Mouse (Mus musculus): ENCODE results near the gene Il2rg. TPM values are rescaled to one million over a fixed set of nuclear protein-coding genes. Genes with fewer than 3 reads are reported as not detected.
A peak's percentile ranks its signal among the peaks of the same experiment; 100 is the strongest.

Il2rg gene
- 4.5 TPM for polyA plus RNA-seq (2012; fragmentation: generic; extraction: Trizol)

DNA sequence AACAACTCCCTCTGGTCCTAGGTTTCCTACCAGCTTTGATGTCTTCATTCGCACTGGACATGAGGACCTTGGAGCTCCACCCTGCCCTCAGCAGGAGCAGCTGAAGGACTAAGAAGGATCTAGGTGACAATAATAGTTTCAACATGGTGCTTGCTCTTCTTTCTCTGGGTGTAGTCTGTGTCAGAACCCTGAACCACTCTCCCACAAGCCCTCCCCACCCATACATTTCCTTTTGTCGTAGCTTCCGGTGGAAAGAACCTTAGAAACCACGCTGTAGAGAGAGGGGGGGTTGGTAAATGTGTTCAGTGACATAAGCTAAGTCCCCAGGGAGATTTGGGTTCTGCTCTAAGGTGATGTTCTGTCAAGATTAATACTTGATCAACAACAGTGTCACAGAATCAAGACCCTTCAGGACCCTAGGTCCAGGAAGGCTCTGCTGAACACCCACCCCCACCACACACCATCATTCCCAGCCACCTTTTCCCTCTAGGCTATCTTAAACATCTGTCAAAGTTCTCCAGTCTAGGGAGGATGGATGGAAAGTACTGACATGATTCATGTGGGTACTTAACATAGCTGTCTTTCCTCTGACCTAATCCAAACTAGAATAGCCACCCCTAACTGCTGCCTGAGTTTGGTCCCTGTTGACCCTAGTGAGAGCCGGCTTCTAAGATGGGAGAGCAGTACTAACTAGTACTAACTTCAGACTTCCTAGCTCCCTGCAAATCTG is at the start of gene Il2rg:
Gene Il2rg (minus strand): TSS at position 231 of the 730 bp plus-strand sequence.
- H3K4me3 ChIP-seq, result no peak within 1 kb of the TSS
- no peak within 1 kb of the TSS for H3ac ChIP-seq (ENCODE audit: control insufficient read depth, insufficient read length)
- H3K4me2 ChIP-seq (ENCODE audit: low read depth), result peak within 1 kb of the TSS; percentile 12

DNA sequence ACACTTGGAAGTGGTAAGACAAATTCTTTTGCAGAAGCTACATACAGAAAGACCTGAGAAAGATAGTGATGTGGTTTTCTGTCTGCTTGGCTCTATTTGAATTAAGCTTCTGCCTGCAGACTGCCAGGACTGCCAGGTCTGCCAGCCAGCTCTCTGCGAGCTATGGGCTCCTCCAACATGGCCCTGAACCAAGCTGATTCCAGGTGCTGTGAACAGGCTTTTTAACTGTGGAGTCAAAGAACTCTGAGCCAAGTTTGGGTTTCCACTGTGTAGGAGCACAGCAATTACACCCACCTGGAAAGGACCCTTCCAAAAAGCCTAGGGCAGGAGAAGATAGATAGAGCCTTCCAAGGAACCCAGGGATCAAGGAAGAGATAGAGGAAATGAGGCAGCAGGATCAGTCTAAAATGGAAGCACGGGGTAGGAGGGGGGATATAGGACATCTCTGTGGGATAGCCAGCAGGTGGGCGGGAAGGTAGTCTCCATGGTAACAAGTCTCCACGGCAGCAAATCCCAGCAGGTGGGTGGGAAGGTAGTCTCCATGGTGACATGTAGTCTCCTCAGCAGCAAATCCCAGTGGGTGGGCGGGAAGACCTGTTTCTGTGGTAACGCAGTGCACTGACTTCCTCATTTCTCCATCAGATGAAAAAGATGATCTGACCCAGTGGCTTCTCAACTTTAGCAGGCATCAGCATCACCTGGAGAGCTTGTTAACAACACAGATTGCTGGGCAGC is 45.7 kb upstream of the Il2rg start:
- no peaks in the 10 kb centered on the region for H3K79me2 ChIP-seq (ENCODE audit: control insufficient read depth, insufficient read depth)
- no peak overlapping the region for H3ac ChIP-seq (ENCODE audit: control insufficient read depth, insufficient read length)
- TF ChIP-seq MAX (IDR thresholded peaks at IDR 0.05; ENCODE audit: low read depth), result no peak
- no peak for TF ChIP-seq POLR2A (IDR thresholded peaks at IDR 0.05; ENCODE audit: insufficient read length, low read depth)
- no peak overlapping the region for H3K4me3 ChIP-seq
- no peak overlapping the region for H3K4me2 ChIP-seq (ENCODE audit: low read depth)
- H3K36me3 ChIP-seq (ENCODE audit: control insufficient read depth, insufficient read depth), result no peaks in the 10 kb centered on the region
- H3K27me3 ChIP-seq (ENCODE audit: control insufficient read depth, insufficient read depth, insufficient read length), result peaks cover 4% of the 10 kb centered on the region

More for the DNA sequence above, at the start of gene Il2rg:
- Histone ChIP-seq H3K27me3 (ENCODE audit: control insufficient read depth, insufficient read depth, insufficient read length) (no peaks in the 10 kb centered on the region), H3K79me2 (ENCODE audit: control insufficient read depth, insufficient read depth) (no peaks in the 10 kb centered on the region), H3K36me3 (ENCODE audit: control insufficient read depth, insufficient read depth) (no peaks in the 10 kb centered on the region)
- no peak for TF ChIP-seq POLR2A (IDR thresholded peaks at IDR 0.05; ENCODE audit: insufficient read length, low read depth)
- TF ChIP-seq USF1 (IDR thresholded peaks at IDR 0.05; ENCODE audit: low read depth), result no peak
- no peak for TF ChIP-seq SRF (IDR thresholded peaks at IDR 0.05; ENCODE audit: control insufficient read depth, insufficient read length, low read depth)
- TF ChIP-seq MYOD1 (IDR thresholded peaks at IDR 0.05; ENCODE audit: control insufficient read depth in 1 of 3, insufficient read length in 2 of 3, low read depth in 2 of 3), result no peak
- no peak for TF ChIP-seq REST (IDR thresholded peaks at IDR 0.05; ENCODE audit: insufficient read depth, insufficient read length)
- TF ChIP-seq TCF3 (IDR thresholded peaks at IDR 0.05; ENCODE audit: insufficient read length, low read depth), result no peak
- TF ChIP-seq CEBPB (IDR thresholded peaks at IDR 0.05; ENCODE audit: insufficient read depth, poor library complexity, severe bottlenecking), result no peak
- no peak for TF ChIP-seq MAX (IDR thresholded peaks at IDR 0.05; ENCODE audit: low read depth)
- no peak for TF ChIP-seq TCF12 (IDR thresholded peaks at IDR 0.05; ENCODE audit: insufficient read depth, poor library complexity, severe bottlenecking)
- TF ChIP-seq MYOG (IDR thresholded peaks at IDR 0.05; ENCODE audit: control insufficient read depth in 1 of 3, insufficient read depth in 1 of 3, insufficient read length in 2 of 3, low read depth in 2 of 3), result no peak
- no peak for TF ChIP-seq POLR2AphosphoS2 (IDR thresholded peaks at IDR 0.05; ENCODE audit: insufficient read length, low read depth)
- TF ChIP-seq E2F4 (IDR thresholded peaks at IDR 0.05; ENCODE audit: insufficient read depth), result no peak

DNA sequence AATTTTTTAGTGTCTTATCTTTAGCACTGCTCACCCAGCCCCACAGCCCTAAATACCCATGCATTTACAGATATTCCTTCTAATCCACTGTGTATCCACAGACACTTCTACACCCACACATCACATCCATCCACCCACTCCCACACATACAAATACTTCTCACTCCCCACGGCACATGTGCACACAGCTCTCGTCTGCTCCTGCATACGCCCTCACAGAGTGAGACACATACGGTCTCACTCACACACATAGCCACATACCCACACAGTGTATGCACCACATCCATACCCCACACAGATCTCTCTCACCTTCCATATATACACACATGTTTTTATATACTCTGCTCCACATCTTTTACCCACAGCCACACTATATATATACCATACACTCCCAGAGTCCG is 41.2 kb upstream of the Il2rg start:
- no peak overlapping the region for H3K4me3 ChIP-seq
- H3K4me2 ChIP-seq (ENCODE audit: low read depth), result no peak overlapping the region
- H3ac ChIP-seq (ENCODE audit: control insufficient read depth, insufficient read length), result no peak overlapping the region
- H3K36me3 ChIP-seq (ENCODE audit: control insufficient read depth, insufficient read depth), result no peaks in the 10 kb centered on the region
- TF ChIP-seq TCF3 (IDR thresholded peaks at IDR 0.05; ENCODE audit: insufficient read length, low read depth) (no peak), MYOG (IDR thresholded peaks at IDR 0.05; ENCODE audit: control insufficient read depth in 1 of 3, insufficient read depth in 1 of 3, insufficient read length in 2 of 3, low read depth in 2 of 3) (no peak), POLR2A (IDR thresholded peaks at IDR 0.05; ENCODE audit: insufficient read length, low read depth) (no peak)
- H3K27me3 ChIP-seq (ENCODE audit: control insufficient read depth, insufficient read depth, insufficient read length), result peaks cover 4% of the 10 kb centered on the region
- H3K79me2 ChIP-seq (ENCODE audit: control insufficient read depth, insufficient read depth), result no peaks in the 10 kb centered on the region

DNA sequence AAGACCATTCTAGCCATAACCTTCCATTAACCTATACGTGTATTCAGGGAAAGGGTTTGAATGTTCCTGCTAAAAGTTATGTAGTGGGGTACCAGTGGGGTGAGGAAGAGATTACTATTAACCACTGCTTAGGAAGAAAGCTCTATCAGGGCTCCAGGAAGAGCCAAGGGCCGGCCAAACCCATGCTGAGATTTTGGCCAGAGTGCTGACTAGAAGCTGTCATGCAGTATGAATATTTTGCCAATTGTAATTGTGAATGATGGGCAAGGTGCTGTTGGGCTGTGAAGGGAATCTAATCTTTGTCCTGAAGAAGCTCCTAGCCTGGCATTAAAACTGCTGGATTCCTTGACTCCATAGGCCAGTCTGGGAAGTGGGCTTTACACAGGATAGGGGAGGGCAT is 36.6 kb upstream of the Il2rg start:
- Histone ChIP-seq H3K79me2 (ENCODE audit: control insufficient read depth, insufficient read depth) (no peaks in the 10 kb centered on the region), H3K4me2 (ENCODE audit: low read depth) (no peak overlapping the region), H3K36me3 (ENCODE audit: control insufficient read depth, insufficient read depth) (no peaks in the 10 kb centered on the region), H3K27me3 (ENCODE audit: control insufficient read depth, insufficient read depth, insufficient read length) (no peaks in the 10 kb centered on the region), H3ac (ENCODE audit: control insufficient read depth, insufficient read length) (no peak overlapping the region), H3K4me3 (no peak overlapping the region)
- TF ChIP-seq CEBPB (IDR thresholded peaks at IDR 0.05; ENCODE audit: insufficient read depth, poor library complexity, severe bottlenecking) (no peak), MAX (IDR thresholded peaks at IDR 0.05; ENCODE audit: low read depth) (no peak), E2F4 (IDR thresholded peaks at IDR 0.05; ENCODE audit: insufficient read depth) (no peak), POLR2A (IDR thresholded peaks at IDR 0.05; ENCODE audit: insufficient read length, low read depth) (no peak), MYOG (IDR thresholded peaks at IDR 0.05; ENCODE audit: control insufficient read depth in 1 of 3, insufficient read depth in 1 of 3, insufficient read length in 2 of 3, low read depth in 2 of 3) (no peak), REST (IDR thresholded peaks at IDR 0.05; ENCODE audit: insufficient read depth, insufficient read length) (no peak), MYOD1 (IDR thresholded peaks at IDR 0.05; ENCODE audit: control insufficient read depth in 1 of 3, insufficient read length in 2 of 3, low read depth in 2 of 3) (no peak), POLR2AphosphoS2 (IDR thresholded peaks at IDR 0.05; ENCODE audit: insufficient read length, low read depth) (no peak), USF1 (IDR thresholded peaks at IDR 0.05; ENCODE audit: low read depth) (no peak), SRF (IDR thresholded peaks at IDR 0.05; ENCODE audit: control insufficient read depth, insufficient read length, low read depth) (no peak)

DNA sequence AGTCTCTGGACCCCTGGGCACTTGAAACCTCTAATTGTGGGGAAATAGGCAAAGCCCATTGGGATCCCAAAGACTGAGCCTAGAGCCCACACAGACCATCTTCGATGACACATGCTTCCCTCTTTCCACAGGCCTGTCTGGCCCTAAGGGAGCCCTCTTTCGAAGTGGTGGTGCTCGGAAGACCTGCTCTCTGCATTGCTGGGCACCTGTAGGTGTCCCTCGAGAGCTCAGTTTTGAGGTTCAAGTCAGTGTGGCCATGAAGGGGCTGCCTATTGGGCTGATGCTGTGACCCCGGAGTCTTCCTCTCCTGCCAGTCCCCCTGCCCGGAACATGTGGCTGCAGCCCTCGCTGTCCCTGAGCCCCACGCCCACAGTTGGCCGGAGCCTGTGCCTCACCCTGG is 33.6 kb upstream of the Il2rg start:
- H3K36me3 ChIP-seq (ENCODE audit: control insufficient read depth, insufficient read depth), result no peaks in the 10 kb centered on the region
- no peaks in the 10 kb centered on the region for H3K79me2 ChIP-seq (ENCODE audit: control insufficient read depth, insufficient read depth)
- H3K4me2 ChIP-seq (ENCODE audit: low read depth), result no peak overlapping the region
- H3K4me3 ChIP-seq, result no peak overlapping the region
- no peaks in the 10 kb centered on the region for H3K27me3 ChIP-seq (ENCODE audit: control insufficient read depth, insufficient read depth, insufficient read length)
- TF ChIP-seq POLR2AphosphoS2 (IDR thresholded peaks at IDR 0.05; ENCODE audit: insufficient read length, low read depth) (no peak), MYOD1 (IDR thresholded peaks at IDR 0.05; ENCODE audit: control insufficient read depth in 1 of 3, insufficient read length in 2 of 3, low read depth in 2 of 3) (no peak), SRF (IDR thresholded peaks at IDR 0.05; ENCODE audit: control insufficient read depth, insufficient read length, low read depth) (no peak), TCF12 (IDR thresholded peaks at IDR 0.05; ENCODE audit: insufficient read depth, poor library complexity, severe bottlenecking) (no peak), USF1 (IDR thresholded peaks at IDR 0.05; ENCODE audit: low read depth) (no peak), MAX (IDR thresholded peaks at IDR 0.05; ENCODE audit: low read depth) (no peak), REST (IDR thresholded peaks at IDR 0.05; ENCODE audit: insufficient read depth, insufficient read length) (no peak), E2F4 (IDR thresholded peaks at IDR 0.05; ENCODE audit: insufficient read depth) (no peak), TCF3 (IDR thresholded peaks at IDR 0.05; ENCODE audit: insufficient read length, low read depth) (no peak)
- no peak overlapping the region for H3ac ChIP-seq (ENCODE audit: control insufficient read depth, insufficient read length)
